Mouse (Mus musculus) brain, embryonic 14.5 days (tissue): ENCODE data around the gene Gpr146.

Experiments used
- CTCF ChIP-seq: fragments of 200-500 bp; IDR thresholded peaks from 2 replicates; pipeline ENCODE4 v1.5.1; 2012; ENCODE audit warnings: inconsistent platforms, mild to moderate bottlenecking, moderate library complexity, borderline replicate concordance; ENCODE audit not compliant: insufficient read depth, insufficient read length; ENCODE audit errors: extremely low read depth
- POLR2A ChIP-seq: fragments of 200-500 bp; IDR thresholded peaks from 2 replicates; pipeline ENCODE4 v1.6.1; 2012; ENCODE audit warnings: mild to moderate bottlenecking, inconsistent platforms, borderline replicate concordance; ENCODE audit not compliant: poor library complexity, insufficient read depth, insufficient read length, severe bottlenecking; ENCODE audit errors: extremely low read depth

DNA sequence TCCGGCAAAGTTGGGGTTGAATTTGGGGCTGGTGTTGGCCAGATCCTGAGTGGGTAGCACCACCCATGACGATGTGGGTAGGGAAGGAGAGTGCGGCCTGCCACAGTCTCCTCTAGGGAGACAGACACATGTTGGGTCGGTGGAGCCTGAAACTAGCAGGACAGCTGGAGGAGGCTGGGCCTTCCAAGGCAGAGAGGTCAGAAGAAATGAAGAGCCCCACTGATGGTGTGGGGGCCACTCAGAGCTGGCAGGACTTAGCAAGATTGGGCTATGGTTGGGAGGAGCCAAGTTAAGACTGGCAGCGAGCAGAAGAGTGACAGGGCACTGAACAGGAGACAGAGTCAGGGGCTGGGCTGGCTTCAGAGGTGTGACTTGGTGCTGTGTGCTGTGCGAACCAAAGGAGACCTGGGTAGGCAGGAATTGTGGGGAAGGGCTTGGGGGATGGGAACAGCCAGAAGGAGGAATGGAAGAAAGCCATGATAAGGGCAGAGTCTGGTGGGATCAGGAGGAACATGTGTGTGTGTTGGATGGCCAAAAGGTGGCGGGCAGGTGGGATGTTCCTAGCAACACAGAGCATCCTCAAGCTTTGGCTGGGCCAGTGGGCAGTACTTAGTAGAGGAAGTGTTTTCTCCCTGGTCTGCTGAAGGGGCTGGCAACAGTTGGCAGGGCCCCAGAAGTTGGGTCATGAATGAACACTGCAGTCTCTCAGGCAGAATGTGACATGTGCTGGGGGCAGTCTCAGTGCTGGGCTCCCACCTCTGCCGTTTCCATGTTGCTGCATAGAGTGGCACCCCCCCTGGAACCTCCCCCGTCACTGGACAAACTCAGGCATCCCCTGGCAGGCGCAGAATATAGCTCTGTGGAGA lies 10.1 kb downstream of the Gpr146 start:
- TF ChIP-seq POLR2A = no peak
- no peak for TF ChIP-seq CTCF
